Mouse (Mus musculus) kidney, embryonic 15.5 days (tissue): ENCODE measurements at regions not wholly inside any gene's neighbourhood (a gene's known extent, or its start where the extent isn't known, plus 50 kb on each side); places are given as distances from the start of the nearest gene placed in this dataset.
"Not testable (repeated sequence)": the region's sequence is repeated elsewhere in the genome, so short reads cannot be mapped to it uniquely, and the experiment has no call there.

Experiments used
- ATAC-seq: fragments of 200-750 bp; cut with Nextera tagmentation; replicated peaks from 2 replicates; pipeline ENCODE4 v1.8.0; 2017; ENCODE audit warnings: moderate TSS enrichment; ENCODE audit not compliant: low FRiP score
- H3K27ac ChIP-seq: fragments of 300-500 bp; sonication (generic); 2 replicates; pipeline ENCODE4 v1.5.1; 2015; ENCODE audit warnings: mild to moderate bottlenecking, inconsistent platforms
- H3K27me3 ChIP-seq: fragments of 300-500 bp; sonication (generic); 2 replicates; pipeline ENCODE4 v1.6.1; 2015; ENCODE audit warnings: inconsistent platforms
- H3K36me3 ChIP-seq: fragments of 300-500 bp; sonication (generic); 2 replicates; pipeline ENCODE4 v1.6.1; 2015; ENCODE audit warnings: inconsistent platforms
- H3K4me1 ChIP-seq: fragments of 300-500 bp; sonication (generic); 2 replicates; pipeline ENCODE4 v1.6.1; 2015; ENCODE audit warnings: inconsistent platforms
- H3K4me2 ChIP-seq: fragments of 300-500 bp; sonication (generic); 2 replicates; pipeline ENCODE4 v1.6.1; 2015; ENCODE audit warnings: moderate library complexity, mild to moderate bottlenecking, inconsistent platforms
- H3K4me3 ChIP-seq: fragments of 300-500 bp; sonication (generic); replicated peaks from 2 replicates; pipeline ENCODE4 v1.5.1; 2015; ENCODE audit warnings: mild to moderate bottlenecking, inconsistent platforms
- H3K9ac ChIP-seq: fragments of 300-500 bp; sonication (generic); 2 replicates; pipeline ENCODE4 v1.6.1; 2015; ENCODE audit warnings: mild to moderate bottlenecking, inconsistent platforms
- H3K9me3 ChIP-seq: fragments of 300-500 bp; sonication (generic); replicated peaks from 2 replicates; pipeline ENCODE4 v1.6.1; 2016; ENCODE audit warnings: inconsistent platforms
- WGBS: fragments of 180-500 bp; shearing (Covaris S2); methylation state at CpG from one replicate; pipeline ENCODE4 v1.1.7; 2015; ENCODE audit warnings: mixed read lengths; 5-methylcytosine and 5-hydroxymethylcytosine counted together

- H3K9ac ChIP-seq, H3K4me2 ChIP-seq, ATAC-seq, H3K4me3 ChIP-seq, H3K27me3 ChIP-seq, H3K27ac ChIP-seq, H3K9me3 ChIP-seq, H3K4me1 ChIP-seq, H3K36me3 ChIP-seq: not testable (repeated sequence)
- WGBS = 72% methylated on average over 3 of the region's 3 CpGs
Observed at GRCm38 (mm10) chr14:52726680-52727079, 231.1 kb upstream of the Olfr1507 start.

GRCm38 (mm10) chr14:52724988-52725387 is 229.4 kb upstream of the Olfr1507 start:
- not testable (repeated sequence) for H3K4me2 ChIP-seq, H3K4me3 ChIP-seq, H3K36me3 ChIP-seq, H3K27me3 ChIP-seq, ATAC-seq, H3K27ac ChIP-seq, H3K9ac ChIP-seq, H3K9me3 ChIP-seq, H3K4me1 ChIP-seq
- WGBS = 90% methylated on average over 1 of the region's 1 CpGs

GRCm38 (mm10) chr14:52720640-52721039 is 225.1 kb upstream of the Olfr1507 start:
- H3K4me1 ChIP-seq = no peaks in the 10 kb centered on the region
- no peaks in the 10 kb centered on the region for H3K36me3 ChIP-seq
- no peak overlapping the region for H3K4me3 ChIP-seq
- H3K4me2 ChIP-seq = no peak overlapping the region
- ATAC-seq = no peak
- no peak overlapping the region for H3K9ac ChIP-seq
- H3K27ac ChIP-seq = no peak overlapping the region
- WGBS = 90% methylated on average over 9 of the region's 9 CpGs
- no peaks in the 10 kb centered on the region for H3K27me3 ChIP-seq
- H3K9me3 ChIP-seq = no peaks in the 10 kb centered on the region

GRCm38 (mm10) chr14:52700851-52701250 is 205.3 kb upstream of the Olfr1507 start:
- H3K27me3 ChIP-seq, H3K4me1 ChIP-seq, H3K4me2 ChIP-seq, H3K4me3 ChIP-seq, H3K27ac ChIP-seq, H3K9me3 ChIP-seq, H3K9ac ChIP-seq, ATAC-seq, H3K36me3 ChIP-seq: not testable (repeated sequence)
- 75% methylated on average over 1 of the region's 1 CpGs for WGBS

GRCm38 (mm10) chr14:52683636-52684035 is 188.1 kb upstream of the Olfr1507 start:
- not testable (repeated sequence) for H3K4me3 ChIP-seq, H3K4me2 ChIP-seq, H3K9me3 ChIP-seq, H3K27ac ChIP-seq, H3K36me3 ChIP-seq, ATAC-seq, H3K27me3 ChIP-seq, H3K4me1 ChIP-seq, H3K9ac ChIP-seq
- WGBS = no CpG with 5 or more reads among the region's 1 CpGs

GRCm38 (mm10) chr14:52654355-52654754 is 158.8 kb upstream of the Olfr1507 start:
- 59% methylated on average over 6 of the region's 6 CpGs for WGBS
- Histone ChIP-seq H3K9me3 (no peaks in the 10 kb centered on the region), H3K4me2 (no peak overlapping the region)

GRCm38 (mm10) chr14:52638179-52638578 is 142.6 kb upstream of the Olfr1507 start:
- Histone ChIP-seq H3K4me1 (no peaks in the 10 kb centered on the region), H3K9ac (no peak overlapping the region), H3K4me2 (no peak overlapping the region), H3K4me3 (no peak overlapping the region), H3K36me3 (no peaks in the 10 kb centered on the region), H3K9me3 (no peaks in the 10 kb centered on the region), H3K27ac (no peak overlapping the region), H3K27me3 (no peaks in the 10 kb centered on the region)
- WGBS = 81% methylated on average over 2 of the region's 2 CpGs
- ATAC-seq = no peak

More at GRCm38 (mm10) chr14:52654355-52654754, 158.8 kb upstream of the Olfr1507 start:
- no peak for ATAC-seq
- Histone ChIP-seq H3K36me3 (no peaks in the 10 kb centered on the region), H3K9ac (no peak overlapping the region), H3K27me3 (no peaks in the 10 kb centered on the region), H3K27ac (no peak overlapping the region), H3K4me1 (no peaks in the 10 kb centered on the region), H3K4me3 (no peak overlapping the region)

- Histone ChIP-seq H3K27ac (no peak overlapping the region), H3K36me3 (no peaks in the 10 kb centered on the region), H3K4me3 (no peak overlapping the region), H3K4me1 (no peaks in the 10 kb centered on the region), H3K9me3 (no peaks in the 10 kb centered on the region), H3K9ac (no peak overlapping the region), H3K27me3 (no peaks in the 10 kb centered on the region), H3K4me2 (no peak overlapping the region)
- no peak for ATAC-seq
- WGBS = 33% methylated on average over 4 of the region's 4 CpGs
Observed at GRCm38 (mm10) chr14:52622184-52622583, 126.6 kb upstream of the Olfr1507 start.

- 47% methylated on average over 3 of the region's 3 CpGs for WGBS
- no peak overlapping the region for H3K9ac ChIP-seq
- no peak overlapping the region for H3K27ac ChIP-seq
- no peak overlapping the region for H3K4me3 ChIP-seq
- H3K27me3 ChIP-seq = no peaks in the 10 kb centered on the region
- H3K9me3 ChIP-seq = no peaks in the 10 kb centered on the region
- no peak overlapping the region for H3K4me2 ChIP-seq
- H3K36me3 ChIP-seq = no peaks in the 10 kb centered on the region
- ATAC-seq = no peak
- H3K4me1 ChIP-seq = no peaks in the 10 kb centered on the region
Observed at GRCm38 (mm10) chr14:52580319-52580718, 84.8 kb upstream of the Olfr1507 start.

- no peaks in the 10 kb centered on the region for H3K27me3 ChIP-seq
- H3K4me3 ChIP-seq = no peak overlapping the region
- ATAC-seq = no peak
- WGBS = 68% methylated on average over 5 of the region's 5 CpGs
- H3K4me1 ChIP-seq = no peaks in the 10 kb centered on the region
- no peak overlapping the region for H3K4me2 ChIP-seq
- H3K9ac ChIP-seq = no peak overlapping the region
- no peaks in the 10 kb centered on the region for H3K9me3 ChIP-seq
- H3K27ac ChIP-seq = no peak overlapping the region
- no peaks in the 10 kb centered on the region for H3K36me3 ChIP-seq
Observed at GRCm38 (mm10) chr14:52566920-52567319, 71.4 kb upstream of the Olfr1507 start.

- Histone ChIP-seq H3K4me1 (no peaks in the 10 kb centered on the region), H3K4me3 (no peak overlapping the region), H3K9ac (no peak overlapping the region), H3K36me3 (no peaks in the 10 kb centered on the region), H3K27ac (no peak overlapping the region), H3K27me3 (no peaks in the 10 kb centered on the region), H3K9me3 (no peaks in the 10 kb centered on the region), H3K4me2 (no peak overlapping the region)
- 44% methylated on average over 4 of the region's 4 CpGs for WGBS
- no peak for ATAC-seq
Observed at GRCm38 (mm10) chr14:52565606-52566005, 70.1 kb upstream of the Olfr1507 start.

- H3K4me2 ChIP-seq, H3K4me3 ChIP-seq, H3K4me1 ChIP-seq, ATAC-seq, H3K27ac ChIP-seq, H3K9me3 ChIP-seq, H3K36me3 ChIP-seq, H3K27me3 ChIP-seq, H3K9ac ChIP-seq: not testable (repeated sequence)
- 93% methylated on average over 13 of the region's 13 CpGs for WGBS
Observed at GRCm38 (mm10) chr14:52556340-52556739, 60.8 kb upstream of the Olfr1507 start.

- Histone ChIP-seq H3K4me2 (no peak overlapping the region), H3K9me3 (no peaks in the 10 kb centered on the region; the same call in 1 of the 2 replicates), H3K27me3 (no peaks in the 10 kb centered on the region), H3K36me3 (no peaks in the 10 kb centered on the region), H3K27ac (no peak overlapping the region), H3K4me1 (no peaks in the 10 kb centered on the region), H3K9ac (no peak overlapping the region), H3K4me3 (no peak overlapping the region)
- ATAC-seq = no peak
Observed at GRCm38 (mm10) chr14:52553399-52553798, 57.9 kb upstream of the Olfr1507 start.
